Mouse (Mus musculus) NIH3T3 (cell line): Measurements from ENCODE around the gene Tmem141.

Source experiments
- DNase-seq: peaks from one replicate; pipeline ENCODE4 v3.0.0-alpha.2; 2012; ENCODE audit warnings: low read depth

Gene Tmem141

DNA sequence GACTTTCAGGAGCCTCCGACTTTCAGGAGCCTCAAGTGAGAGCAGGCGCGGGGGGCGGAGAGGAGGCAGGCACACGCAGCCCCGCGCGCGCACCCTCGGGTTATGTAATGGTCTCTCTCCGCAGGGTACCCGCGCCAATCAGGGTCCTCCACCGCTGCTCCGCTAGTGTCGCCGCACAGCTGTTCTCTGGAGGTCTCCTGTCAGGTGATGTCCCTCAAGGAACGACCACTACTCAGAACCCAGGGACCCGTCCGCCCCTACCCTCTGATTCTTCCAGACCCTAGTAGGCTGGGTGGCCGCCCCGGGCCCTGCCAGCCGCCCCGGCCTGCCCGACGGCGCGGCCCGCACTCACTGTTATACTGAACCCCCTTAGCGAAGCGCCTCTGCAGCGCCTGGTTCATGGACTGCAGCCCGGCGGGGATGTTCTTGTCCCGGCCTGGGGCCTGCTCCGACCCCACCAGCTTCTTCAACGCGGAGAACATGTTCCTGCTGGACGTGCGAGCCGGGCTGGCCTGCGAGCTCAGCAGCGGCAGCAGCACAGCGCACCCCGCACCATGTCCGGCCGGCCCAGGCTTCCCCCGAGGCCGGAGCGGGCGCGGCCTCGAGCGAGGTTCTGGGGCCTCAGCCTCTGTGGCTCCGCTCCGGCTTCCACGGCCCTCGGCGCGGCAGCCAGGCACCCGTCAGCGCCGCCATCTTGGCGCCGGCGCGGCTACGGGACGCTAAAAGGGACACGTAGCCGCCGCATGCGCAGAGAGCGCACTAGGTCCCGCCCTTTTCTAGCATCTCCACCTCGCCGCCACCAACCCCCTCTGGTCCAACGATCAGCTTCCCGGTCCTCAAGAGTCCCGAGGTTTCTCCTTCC lies 13.8 kb downstream of the Tmem141 start, which contains the start of gene Rabl6:
Gene Rabl6, minus strand, starts transcription at position 761 of the 862 bp plus-strand sequence.
- DNase-seq = peak; percentile 96

DNA sequence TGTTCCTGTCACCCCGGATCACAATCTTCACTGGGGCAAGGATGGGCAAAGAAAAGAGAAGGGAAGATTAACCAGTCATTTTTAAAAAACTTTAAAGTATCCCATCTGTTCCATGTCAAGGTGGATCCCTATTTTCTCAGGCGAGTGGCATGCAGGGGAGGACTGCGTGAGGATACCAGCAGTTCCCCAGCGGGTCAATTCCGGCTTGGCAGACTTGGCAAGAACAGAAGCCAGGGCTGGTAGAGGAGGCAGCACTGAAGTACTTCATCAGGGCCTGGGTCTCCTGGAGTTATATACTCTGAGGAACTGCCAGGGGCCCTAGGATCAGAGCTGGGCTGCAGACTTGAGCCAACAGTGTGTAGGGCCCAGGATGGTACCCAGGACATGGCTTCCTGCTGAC lies 19.3 kb downstream of the Tmem141 start:
- no peak for DNase-seq

DNA sequence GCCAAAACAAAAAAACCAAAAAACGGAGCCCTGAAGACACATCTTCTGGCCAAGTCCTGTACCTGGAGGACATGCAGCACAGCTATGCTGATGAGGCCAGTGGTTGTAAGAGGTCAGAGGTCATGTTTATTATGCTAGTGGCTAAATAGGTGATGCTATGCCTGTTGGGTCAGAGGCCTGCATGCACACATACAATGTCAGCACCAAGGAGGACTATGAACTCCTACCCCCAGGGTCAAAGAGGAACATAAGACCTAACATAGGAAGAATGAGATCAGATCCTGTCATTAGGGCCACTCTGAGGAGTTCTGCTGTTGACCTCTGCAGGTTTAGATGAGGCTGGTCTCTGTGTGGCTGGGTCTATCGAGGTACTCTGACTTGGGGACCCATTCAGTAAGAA lies 21.8 kb downstream of the Tmem141 start:
- no peak for DNase-seq

DNA sequence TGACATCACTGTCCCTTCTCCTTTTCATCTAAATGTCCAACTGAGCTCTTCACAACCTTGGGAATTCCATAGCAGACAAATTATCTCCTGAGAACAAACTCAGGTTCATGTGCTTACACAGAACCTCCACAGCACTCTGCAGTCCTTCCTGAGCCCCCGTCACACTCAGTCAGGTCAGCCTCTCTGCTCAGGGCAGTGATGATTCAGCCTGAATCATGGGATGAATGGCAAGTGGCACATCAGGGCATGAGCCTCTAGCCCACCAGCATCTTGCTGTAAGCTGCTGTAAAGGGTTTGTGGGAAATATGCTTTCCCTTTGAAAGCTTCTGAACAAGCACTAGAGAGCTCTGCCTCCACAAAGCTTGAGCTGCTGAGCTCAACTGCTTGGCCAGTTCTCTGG lies 23.1 kb downstream of the Tmem141 start:
- peak; percentile 18 for DNase-seq

DNA sequence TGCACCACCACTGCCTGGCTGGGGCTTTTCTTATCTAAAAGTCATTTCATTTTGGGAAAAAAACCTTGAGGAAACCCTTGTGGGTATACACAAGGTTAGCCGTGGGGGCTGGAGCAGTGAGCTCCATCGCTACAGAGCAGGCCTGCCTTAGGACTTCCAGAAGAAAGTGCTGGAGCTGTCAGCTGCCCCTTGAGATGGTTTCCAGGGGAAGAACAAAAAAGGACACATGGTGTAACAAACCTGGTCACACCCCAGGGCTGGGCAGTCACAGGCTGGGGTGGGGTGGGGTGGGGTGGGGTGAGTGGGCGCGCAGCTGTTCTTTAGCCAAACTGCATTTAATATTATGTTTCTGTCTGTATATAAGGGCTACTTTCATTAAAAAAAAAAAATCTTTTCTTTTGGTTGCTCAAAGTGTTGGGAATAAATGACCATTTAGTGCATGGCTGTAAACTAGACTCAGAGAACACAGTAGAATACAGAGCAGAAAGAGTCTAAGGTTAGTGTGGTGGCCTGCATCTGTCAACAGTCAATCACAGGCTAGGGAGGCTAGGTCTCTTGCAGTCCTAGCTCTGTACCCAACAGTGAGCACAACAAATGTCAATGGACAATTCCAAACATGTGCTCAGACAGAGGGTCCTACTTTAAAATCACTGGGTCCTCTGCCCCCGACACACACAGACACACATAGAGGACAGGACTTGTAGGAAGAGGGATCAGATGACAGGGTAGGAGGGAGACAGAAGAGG lies 24.9 kb downstream of the Tmem141 start:
- no peak for DNase-seq

DNA sequence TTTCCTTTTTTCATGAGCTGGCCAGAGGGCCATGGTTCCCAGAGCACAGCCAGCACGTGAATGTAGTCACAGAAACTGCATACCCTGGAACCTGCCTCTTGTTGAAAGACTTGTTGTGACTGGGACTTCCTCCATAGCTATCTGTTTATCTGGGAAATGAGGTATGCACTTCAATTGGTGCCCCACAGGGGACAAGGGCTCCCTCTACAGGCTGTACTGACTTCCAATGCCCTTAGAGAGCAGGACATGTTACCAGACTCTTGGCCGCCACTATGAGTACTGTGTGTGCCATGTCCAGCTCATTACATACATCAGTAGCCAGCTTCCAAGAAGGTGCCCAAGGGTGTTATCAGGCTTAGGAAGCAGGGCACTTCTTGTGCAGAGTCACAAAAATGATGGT lies 29.9 kb downstream of the Tmem141 start:
- DNase-seq = peak; percentile 57

DNA sequence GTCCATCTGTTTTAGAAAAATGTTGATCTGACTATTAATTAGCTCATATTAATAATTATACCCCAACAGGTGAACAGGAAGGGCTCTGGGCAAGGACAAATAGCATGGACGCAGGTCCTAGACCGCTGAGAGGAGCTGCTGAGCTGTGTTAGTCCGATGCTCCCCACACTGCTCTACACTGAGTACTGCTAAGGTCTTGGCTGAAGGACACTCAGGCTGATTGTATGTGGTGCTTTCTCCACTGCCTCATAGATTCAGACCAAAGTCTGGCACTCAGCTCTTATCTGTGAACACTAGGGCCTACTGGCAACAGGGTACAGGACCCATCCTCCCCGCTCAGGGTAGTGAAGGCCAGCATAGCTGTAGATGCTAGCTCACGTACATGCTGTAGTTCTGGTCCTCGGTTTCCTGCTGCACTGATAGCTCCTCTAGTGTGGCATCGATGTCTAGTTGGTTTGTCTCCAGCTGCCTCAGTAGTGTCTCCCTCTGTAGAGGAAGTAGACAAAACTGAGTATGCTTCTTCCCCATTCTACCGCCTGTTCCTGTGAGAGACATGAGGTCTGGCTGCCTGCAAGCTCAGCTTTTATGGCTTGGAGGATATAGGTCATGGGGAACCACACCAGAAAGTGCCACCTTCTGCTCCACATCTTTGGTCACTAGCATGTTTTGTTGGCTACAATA lies 33.4 kb downstream of the Tmem141 start:
- no peak for DNase-seq

DNA sequence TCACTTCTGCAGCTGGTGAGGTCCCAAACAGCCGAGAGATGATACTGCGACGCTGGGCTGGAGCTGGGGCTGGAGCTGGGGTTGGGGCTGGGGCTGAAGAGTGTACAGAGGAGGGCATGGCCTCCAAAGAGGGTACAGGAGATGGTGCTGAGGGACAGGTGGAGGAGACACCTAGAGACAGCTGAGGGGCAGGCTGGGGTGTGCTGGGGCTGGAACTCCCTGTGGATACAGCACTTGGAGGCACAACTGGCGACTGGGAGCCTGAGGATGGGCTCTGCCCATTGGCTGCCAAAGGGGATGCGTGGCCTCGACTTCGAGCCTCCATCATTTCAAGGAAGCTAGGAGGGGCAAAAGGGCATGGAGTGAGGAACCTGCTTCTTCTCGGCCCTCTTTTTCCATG lies 34.5 kb downstream of the Tmem141 start:
- no peak for DNase-seq

DNA sequence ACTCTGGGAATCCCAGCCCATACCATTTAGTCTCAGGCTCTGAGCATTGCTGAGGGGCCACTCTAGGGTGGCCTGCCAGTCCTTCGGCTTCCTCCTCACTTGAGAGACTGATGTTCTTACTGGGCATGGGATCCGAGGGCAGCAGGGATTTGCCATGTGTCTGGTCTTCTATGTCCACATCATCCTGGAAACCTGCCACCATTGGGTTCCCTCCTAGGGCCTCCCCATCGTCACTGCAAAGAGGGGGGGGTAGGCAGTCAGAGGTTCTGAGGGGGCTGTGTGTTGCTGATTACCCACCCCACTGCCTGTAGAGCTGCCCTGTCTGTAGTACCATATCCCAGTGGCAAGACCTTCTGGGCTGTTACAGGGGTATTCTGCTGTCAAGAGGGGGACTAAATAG lies 36.2 kb downstream of the Tmem141 start:
- DNase-seq = no peak

DNA sequence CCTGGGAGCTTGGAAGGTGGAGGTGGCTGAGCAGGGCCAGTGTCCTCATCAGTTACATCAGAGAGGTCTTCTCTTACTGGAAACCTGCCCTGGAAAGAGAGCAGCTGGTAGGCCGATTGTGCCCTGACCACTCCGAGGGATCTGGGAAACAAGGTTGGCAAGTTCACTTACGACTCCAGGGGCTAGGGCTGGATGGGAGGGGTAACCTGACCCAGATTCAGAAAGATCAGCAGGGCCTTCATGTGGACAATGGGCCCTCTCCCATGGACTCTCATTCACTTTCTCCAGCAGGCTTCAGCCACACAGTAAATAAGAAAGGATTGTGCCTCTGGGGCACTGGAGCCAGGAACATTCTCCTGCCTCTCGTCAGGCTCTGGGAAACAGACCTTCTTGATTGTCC lies 36.9 kb downstream of the Tmem141 start:
- no peak for DNase-seq

DNA sequence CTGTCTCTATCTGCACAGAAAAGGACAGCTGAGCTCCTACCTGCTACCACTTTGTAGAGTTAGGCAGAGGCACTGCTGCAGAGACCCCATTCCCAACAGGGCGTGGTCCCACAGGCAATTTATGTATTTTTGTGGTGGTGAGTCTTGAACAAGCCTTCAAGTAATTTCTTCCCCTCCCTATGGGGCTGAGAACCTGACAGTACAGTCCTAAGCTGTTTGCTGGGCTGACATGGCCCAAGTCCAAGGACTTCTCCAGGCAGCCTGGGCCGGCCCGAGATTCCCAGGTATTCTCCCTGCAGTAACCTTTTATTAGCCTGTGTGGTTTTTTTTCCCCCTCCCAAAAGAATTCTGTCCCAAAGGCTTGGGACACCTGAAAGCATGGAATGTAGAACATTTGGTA lies 37.7 kb downstream of the Tmem141 start:
- no peak for DNase-seq

DNA sequence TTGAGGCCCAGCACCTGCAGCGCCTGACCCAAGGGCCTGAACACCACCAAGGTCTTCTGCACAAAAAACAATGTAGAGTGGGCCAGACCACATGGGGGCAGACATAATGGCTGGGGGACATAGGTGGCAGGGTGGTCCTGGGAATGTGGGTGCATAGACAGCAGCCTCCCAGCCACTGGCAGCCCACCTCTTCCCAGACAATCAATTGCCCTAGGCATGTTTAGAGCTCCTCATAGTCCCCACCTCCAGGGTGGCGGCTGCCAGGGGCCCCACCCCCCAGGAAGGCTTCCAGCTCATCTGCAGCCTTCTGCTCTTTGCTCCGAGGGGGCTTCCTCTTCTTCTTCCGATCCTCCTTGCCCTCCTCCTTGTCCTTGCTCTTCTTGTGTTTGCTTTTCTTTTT lies 38.2 kb downstream of the Tmem141 start:
- DNase-seq = no peak

DNA sequence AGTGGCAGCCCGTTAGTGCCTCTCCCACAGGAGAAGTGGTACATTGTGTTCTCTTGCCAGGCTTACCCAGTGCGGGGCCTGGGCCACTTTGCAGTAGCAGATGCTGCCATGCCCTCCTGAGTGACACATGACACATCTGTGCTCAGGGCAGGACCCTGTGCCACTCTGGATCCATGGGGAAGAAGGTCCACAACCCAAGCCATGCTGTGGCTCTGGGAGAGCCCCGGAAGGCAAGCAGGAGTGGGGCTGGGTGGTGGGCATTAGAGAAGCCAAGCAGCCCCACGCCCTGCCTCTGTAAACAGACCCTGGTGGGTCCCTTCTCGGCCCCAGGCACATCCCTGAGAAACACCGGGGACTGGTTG lies 38.7 kb downstream of the Tmem141 start:
- no peak for DNase-seq

DNA sequence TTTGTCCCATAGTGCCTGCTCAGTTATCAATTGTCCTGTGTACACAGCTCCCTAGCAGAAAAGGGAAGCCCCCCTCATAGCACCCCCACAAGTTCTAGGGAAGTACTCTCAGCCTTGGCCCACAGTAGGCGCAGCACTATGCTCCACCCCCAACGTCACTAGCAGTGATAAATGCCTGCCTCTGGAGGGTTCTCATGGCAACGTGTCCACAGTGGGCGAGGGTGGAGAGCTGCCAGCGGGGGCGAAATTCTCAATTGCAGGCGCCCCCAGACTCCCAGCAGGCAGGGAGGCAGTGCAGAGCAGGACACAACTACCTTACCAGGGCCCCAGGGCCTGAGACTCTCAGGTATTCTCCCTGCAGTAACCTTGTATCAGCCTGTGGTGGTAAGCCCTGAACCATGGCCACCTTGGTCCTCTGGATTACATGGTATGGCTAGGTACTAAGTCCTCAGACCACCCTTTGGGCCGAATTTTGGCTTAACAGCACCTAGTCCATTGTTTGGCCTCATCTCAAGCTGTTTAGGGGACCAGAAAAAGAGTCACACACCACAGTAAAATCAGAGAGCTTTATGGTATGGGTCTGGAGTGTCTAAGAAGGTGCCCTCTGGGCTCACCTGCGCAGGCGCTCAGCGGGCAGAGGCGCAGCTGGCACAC lies 39.2 kb downstream of the Tmem141 start:
- no peak for DNase-seq

DNA sequence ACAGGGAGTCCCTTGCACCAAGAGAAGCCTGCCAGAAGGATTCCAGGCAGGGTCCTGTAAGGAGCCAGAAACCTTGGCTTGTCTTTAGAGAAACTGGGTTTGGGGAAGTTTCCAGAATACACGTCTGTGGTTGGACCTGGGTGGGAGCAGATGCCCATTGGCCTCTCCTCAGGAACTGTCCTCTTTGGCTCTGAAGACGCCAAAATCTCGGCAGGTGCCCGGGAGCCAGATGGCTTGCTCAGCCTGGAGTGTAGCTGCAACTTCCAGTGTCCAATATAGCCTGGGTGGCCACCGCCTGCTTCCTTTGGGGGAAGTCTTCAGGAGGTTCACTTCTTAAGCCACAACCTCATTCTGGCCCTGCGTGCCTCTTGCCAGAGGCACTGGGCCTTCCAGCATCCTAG lies 39.9 kb downstream of the Tmem141 start:
- peak; percentile 13 for DNase-seq

DNA sequence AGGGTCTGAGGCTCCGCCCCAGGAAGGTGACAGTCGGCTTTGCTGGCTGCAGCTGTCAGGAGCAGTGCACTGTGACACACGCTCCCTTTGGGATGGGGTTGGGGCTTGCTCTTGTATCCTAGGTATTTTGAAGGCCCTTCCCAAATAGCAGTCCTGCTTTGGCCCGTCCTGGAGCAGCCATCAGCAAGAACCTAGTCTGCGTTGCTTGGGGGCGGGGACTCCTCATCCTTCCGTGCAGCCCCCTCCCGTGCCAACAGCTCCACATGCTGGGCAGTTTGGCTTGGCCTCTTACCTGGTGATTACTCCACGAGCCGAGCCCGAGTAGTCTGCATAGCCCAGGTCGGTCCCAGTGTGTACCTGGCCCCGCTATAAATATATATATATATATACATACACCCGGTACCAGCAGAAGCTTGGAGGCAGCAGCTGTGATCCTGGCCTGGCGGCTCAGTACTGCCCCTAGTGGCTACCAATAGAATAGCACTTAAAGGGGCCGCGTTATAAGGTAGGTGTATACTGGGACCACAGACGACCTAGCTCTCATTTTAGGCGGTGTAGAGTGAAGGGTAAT lies 40.4 kb downstream of the Tmem141 start, which contains the start of gene Ajm1:
Gene Ajm1, minus strand, starts transcription at position 464 of the 571 bp plus-strand sequence.
- DNase-seq = peak; percentile 85

DNA sequence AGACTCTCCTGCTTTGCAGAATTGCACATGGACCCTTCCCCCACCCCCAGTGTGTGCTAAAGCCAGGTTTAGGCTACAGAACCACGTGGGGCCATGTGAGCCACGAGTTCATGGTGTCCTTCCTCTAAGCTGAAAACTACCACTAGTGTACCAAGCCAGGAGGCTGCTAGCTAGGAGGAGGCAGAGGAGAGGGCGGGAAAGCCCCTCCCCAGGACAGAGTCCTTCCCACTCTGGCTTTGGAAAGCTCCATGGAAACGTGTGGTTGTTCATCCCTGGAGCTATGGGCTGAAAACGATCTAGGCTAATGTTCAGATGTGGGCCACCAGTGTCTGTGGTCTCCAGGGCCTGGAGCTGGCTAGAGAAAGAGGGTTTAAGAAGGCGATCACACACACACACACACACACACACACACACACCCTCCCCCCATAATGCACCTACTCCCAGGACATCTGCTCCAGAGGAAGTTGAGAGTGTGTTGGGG lies 41.1 kb downstream of the Tmem141 start:
- peak; percentile 44 for DNase-seq

DNA sequence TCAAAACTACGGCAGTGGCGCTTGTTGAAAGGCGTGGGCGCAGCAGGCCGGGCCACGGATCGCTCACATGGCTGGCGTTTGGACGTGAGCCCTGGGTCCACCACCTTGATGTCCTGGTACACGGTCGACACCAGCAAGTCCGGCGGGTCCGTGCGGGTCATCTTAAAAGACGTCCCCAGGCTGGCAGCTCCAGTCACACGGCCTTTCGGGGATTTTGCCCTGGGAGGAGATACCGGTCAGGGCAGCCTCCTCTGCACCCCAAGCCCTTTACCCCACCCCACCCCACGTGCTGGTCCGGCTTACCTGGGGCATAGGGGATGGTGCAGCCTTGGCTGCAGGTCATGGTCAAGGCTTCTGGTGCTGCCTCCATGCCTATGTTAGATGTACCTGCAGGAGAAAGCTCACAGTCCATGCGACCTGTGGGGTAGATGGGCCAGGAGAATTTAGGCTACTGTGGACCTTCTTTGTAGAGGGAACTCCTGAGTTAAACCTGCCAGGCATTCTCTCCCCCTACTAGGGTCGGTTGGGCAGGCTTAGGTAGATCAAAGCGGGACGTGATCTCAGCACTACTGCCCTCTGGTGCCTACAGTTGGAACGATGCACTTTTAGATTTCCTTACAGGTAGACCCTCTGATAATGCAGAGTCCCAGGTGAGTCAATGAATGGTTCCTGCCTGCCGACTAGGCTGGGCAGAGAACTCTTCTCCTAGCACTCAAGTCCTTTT lies 41.9 kb downstream of the Tmem141 start:
- DNase-seq = peak; percentile 55

DNA sequence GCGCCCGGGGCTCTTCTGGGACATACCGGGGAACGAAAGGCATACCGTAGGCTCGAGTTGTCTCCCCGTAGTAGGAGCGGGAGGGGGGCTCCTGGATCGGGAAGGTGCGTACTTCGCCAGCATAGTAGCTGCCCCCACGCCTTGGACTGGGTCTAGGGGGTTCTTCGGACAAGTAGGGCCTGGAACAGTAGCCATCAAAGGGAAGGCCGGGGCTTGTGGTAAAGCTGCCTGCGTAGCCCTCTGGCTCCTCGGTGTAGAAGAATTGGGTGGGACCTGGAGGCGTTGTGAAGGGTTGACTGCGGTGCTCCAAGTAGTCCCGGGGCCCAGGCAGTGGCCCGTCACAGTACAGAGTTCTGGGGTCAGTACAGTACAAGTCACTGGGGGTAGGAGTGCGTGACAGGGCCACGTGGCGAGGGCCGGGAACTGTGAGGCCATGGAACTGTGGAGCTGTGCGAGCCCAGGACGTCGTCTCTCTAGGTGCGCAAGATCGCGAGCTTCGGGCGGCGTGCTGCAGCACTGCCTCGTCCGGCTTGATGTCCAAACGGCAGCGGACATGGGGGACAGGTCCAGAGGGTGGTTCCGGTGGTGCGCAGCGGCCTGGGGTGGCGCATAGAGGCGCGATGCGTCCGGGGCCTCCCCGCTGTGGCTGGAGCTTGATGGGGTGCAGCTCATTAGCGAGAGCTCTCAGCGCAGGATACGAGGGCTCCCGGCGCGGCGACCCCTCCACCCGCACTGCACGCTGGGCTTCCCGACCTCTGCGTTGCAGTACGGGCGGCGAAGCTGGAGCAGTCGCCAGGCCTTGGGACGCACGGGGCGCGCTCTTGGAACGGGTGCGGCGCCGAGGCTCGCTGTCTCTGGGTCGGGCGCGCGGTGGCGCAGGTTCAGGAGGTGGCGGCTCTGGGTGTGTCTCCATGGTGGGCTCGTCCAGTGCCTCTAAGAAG lies 42.7 kb downstream of the Tmem141 start:
- no peak for DNase-seq
